Mouse (Mus musculus) CD4-positive naive resting alpha-beta T cell, adult 76 days (primary cell): ENCODE data around the gene Olfr294. TPM values are rescaled to one million over a fixed set of nuclear protein-coding genes. Genes with fewer than 3 reads are reported as not detected.

Source experiments
- total RNA-seq: library from RNA; stranded (reverse); gene quantifications from one replicate; pipeline ENCODE4 v1.2.4, GENCODE M21; 2023

Olfr294 gene
- not detected for total RNA-seq

DNA sequence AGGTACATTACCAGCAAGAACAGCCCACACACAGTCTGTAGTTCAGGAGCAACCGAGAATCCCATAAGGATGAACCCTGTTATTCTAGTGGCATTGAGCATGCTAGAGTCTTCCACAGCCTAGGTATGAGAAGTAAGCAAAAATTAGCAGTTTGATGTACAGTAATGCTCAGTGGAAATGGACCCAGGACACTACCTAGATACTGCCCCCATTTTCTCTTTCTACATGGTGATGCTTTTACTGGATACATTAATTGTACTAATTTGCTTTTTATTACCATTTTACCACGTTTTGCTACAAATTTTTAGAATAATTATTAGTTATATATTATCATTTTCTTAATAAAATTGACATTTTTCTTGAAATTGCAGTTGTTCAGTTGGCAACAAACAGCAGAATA is at the start of gene Olfr294:
Olfr294 (minus strand) TSS at position 101 of the 400 bp plus-strand sequence.

DNA sequence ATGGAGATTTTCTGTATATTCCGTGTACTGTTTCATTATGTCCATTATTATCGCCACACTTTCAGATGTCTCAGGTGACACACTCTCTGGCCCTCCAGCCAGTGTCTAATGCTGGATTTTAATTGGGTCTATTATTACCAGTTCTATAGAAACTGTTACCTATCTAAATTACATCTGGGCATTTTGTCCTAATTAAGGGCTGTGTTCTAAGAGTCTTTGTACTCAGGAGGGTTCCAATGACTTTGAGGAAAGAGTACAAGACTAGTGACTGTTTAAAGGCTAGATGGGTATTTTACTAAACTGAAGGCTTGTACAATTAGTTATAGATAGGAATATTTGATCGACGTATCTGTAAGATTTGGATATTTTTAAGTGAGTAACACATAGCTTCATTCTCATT is 32.3 kb upstream of the Olfr294 start, which contains the start of gene Olfr293:
Olfr293 (plus strand) TSS at position 301 of the 400 bp plus-strand sequence.

DNA sequence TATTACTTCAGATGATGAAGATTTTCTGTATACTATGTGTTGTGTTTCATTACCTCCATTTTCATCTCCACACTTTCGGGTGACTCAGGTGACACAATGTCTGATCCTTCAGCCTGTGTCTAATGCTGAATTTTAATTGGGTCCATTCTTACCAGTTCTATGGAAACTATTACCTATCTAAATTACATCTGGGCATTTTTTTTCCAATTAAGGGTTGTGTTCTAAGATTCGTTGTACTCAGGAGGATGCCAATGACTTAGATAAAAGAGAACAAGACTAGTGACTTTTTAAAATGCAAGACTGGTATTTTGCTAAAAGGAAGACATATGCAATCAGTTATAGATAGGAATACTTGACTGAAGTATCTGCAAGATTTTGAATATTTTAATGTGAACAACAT is 32.9 kb downstream of the Olfr294 start, which contains the start of gene Olfr295:
Olfr295 (plus strand) TSS at position 301 of the 400 bp plus-strand sequence.

Other genes starting within 250 kb of the Olfr294 start
- not detected for gene Olfr305, start 249.7 kb downstream of the Olfr294 start, total RNA-seq
- gene Olfr304, start 230.0 kb downstream of the Olfr294 start, total RNA-seq: not detected
- gene Olfr303, start 218.9 kb downstream of the Olfr294 start, total RNA-seq: not detected
- not detected for gene Olfr301, start 212.8 kb downstream of the Olfr294 start, total RNA-seq
- not detected for gene Olfr299, start 156.7 kb downstream of the Olfr294 start, total RNA-seq
- gene Olfr298, start 124.2 kb downstream of the Olfr294 start, total RNA-seq: not detected
- not detected for gene Olfr297, start 96.7 kb downstream of the Olfr294 start, total RNA-seq
- gene Olfr295, start 32.8 kb downstream of the Olfr294 start, total RNA-seq: not detected
- gene Olfr293, start 32.4 kb upstream of the Olfr294 start, total RNA-seq: not detected
- gene Olfr292, start 71.7 kb upstream of the Olfr294 start, total RNA-seq: not detected
- gene Folh1, start 159.3 kb upstream of the Olfr294 start, total RNA-seq: not detected
- not detected for gene Vmn2r77, start 178.4 kb upstream of the Olfr294 start, total RNA-seq